Mouse (Mus musculus) erythroblast, embryonic 14.5 days (primary cell): ENCODE measurements around the gene Igf2bp2. TPM values are rescaled to one million over a fixed set of nuclear protein-coding genes. Genes with fewer than 3 reads are reported as not detected.

ENCODE experiments used
- H3K27me3 ChIP-seq: 2 replicates; pipeline ENCODE4 v1.6.1; 2012; ENCODE audit warnings: inconsistent platforms; ENCODE audit not compliant: control insufficient read depth
- H3K36me3 ChIP-seq: 2 replicates; pipeline ENCODE4 v1.6.1; 2012; ENCODE audit warnings: mild to moderate bottlenecking, inconsistent platforms; ENCODE audit not compliant: control insufficient read depth
- H3K4me1 ChIP-seq: 2 replicates; pipeline ENCODE4 v1.6.1; 2012; ENCODE audit warnings: inconsistent platforms; ENCODE audit not compliant: control insufficient read depth
- H3K4me3 ChIP-seq: replicated peaks from 2 replicates; pipeline ENCODE3; 2012; ENCODE audit warnings: moderate library complexity, mild to moderate bottlenecking, inconsistent platforms
- H3K9me3 ChIP-seq: 2 replicates; pipeline ENCODE4 v1.6.1; 2012; ENCODE audit warnings: low read length, inconsistent platforms, mixed read lengths; ENCODE audit not compliant: control insufficient read depth
- GATA1 ChIP-seq: IDR thresholded peaks from 2 replicates; pipeline ENCODE4 v1.6.1; 2012; ENCODE audit warnings: low read length, inconsistent platforms, mixed read lengths
- TAL1 ChIP-seq: IDR thresholded peaks from 3 replicates; pipeline ENCODE4 v1.6.1; 2012; ENCODE audit warnings: low read length, inconsistent platforms, mixed read lengths
- polyA plus RNA-seq: library from polyadenylated mRNA; stranded (reverse); fragments of >175 nt; gene quantifications from 2 replicates; pipeline ENCODE4 v1.2.3, GENCODE M21; 2012

The Igf2bp2 gene
- polyA plus RNA-seq, 1 experiment = 0.22 TPM

- no peaks in the 10 kb centered on the region for H3K36me3 ChIP-seq
- no peaks in the 10 kb centered on the region for H3K4me1 ChIP-seq
- TF ChIP-seq GATA1 (no peak), TAL1 (no peak)
- H3K27me3 ChIP-seq = no peaks in the 10 kb centered on the region
- no peak overlapping the region for H3K4me3 ChIP-seq
- 0 out of 2 replicates have a peak, but pooled peaks cover 2% of the 10 kb centered on the region for H3K9me3 ChIP-seq
These were observed 31.8 kb downstream of the Igf2bp2 start for GRCm38 (mm10) chr16:22131321-22131720.

GRCm38 (mm10) chr16:22129511-22129910, 33.6 kb downstream of the Igf2bp2 start:
- Histone ChIP-seq H3K36me3 (no peaks in the 10 kb centered on the region), H3K9me3 (0 out of 2 replicates have a peak, but pooled peaks cover 2% of the 10 kb centered on the region), H3K4me3 (no peak overlapping the region), H3K27me3 (no peaks in the 10 kb centered on the region), H3K4me1 (no peaks in the 10 kb centered on the region)
- no peak for TF ChIP-seq TAL1
- TF ChIP-seq GATA1 = no peak

GRCm38 (mm10) chr16:22128595-22128994, 34.5 kb downstream of the Igf2bp2 start:
- Histone ChIP-seq H3K4me1 (no peaks in the 10 kb centered on the region), H3K36me3 (no peaks in the 10 kb centered on the region), H3K4me3 (no peak overlapping the region), H3K27me3 (no peaks in the 10 kb centered on the region), H3K9me3 (0 out of 2 replicates have a peak, but pooled peaks cover 2% of the 10 kb centered on the region)
- TF ChIP-seq GATA1 = no peak
- TF ChIP-seq TAL1 = no peak

DNA sequence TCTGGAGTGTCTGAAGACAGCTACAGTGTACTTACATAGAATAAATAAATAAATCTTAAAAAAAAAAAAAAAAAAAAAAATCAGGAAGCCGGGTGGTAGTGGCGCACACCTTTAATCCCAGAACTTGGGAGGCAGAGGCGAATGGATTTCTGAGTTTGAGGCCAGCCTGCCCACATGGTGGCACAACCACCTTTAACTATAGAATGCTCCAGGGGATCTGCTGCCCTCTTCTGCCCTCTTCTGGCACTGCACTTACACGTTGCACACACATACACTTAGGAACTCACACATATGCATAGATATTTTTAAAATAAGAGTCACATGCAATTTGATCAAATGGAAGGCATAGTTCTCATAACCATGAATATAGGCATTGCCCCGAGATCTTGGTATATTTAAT, 35.3 kb downstream of the Igf2bp2 start:
- TF ChIP-seq TAL1 (no peak), GATA1 (no peak)
- Histone ChIP-seq H3K4me3 (no peak overlapping the region), H3K27me3 (no peaks in the 10 kb centered on the region), H3K36me3 (no peaks in the 10 kb centered on the region), H3K4me1 (no peaks in the 10 kb centered on the region), H3K9me3 (0 out of 2 replicates have a peak, but pooled peaks cover 2% of the 10 kb centered on the region)

DNA sequence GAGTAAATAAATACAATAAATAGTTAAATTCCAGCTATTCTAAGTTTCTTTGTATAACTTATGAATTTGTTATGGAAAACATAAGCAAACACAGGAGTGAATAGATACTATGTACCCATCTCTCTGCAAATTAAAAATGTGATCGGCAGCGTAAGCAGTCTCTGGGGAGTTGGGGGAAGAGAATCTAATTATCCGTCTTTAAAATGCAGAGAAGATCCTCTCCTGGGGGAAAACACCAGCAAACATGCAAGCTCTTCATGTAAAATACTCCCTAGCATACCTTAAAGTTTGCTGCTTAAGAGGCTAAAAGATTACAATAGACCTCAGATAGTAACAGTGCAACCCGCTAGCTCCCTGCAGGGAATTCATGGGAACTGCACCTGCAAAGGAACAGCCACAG, 36.2 kb downstream of the Igf2bp2 start:
- Histone ChIP-seq H3K27me3 (no peaks in the 10 kb centered on the region), H3K4me3 (no peak overlapping the region), H3K36me3 (no peaks in the 10 kb centered on the region), H3K4me1 (no peaks in the 10 kb centered on the region), H3K9me3 (0 out of 2 replicates have a peak, but pooled peaks cover 2% of the 10 kb centered on the region)
- TF ChIP-seq GATA1 (no peak), TAL1 (no peak)

DNA sequence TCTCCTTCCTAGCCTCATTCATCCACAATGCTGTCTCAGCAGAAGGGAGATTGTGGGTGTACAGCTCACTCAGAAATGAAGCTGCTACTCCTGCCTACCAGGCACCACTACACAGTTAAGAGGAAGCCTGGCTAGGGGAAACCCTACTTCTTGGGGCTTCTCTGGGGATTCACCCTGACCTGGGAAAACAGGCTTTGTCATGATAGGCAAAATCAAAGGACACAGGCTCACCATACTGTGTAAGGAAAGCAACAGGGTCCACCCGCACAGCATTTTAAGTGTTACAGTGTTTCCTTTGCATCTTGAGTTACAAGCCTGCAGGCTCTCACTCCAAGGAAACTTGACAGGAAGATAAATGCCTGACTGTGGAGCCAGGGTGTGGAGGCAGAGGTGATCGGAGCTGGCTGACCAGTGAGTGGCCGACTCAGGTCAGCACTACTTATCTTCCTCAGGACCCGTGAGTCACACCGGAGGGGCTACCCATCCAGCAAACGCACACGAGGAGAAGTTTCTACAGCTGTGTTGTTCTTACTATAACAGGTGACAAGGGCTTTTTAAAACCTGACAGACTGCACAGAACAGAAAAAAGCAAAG, 38.7 kb downstream of the Igf2bp2 start:
- no peak for TF ChIP-seq TAL1
- TF ChIP-seq GATA1 = no peak
- H3K27me3 ChIP-seq = peaks cover 4% of the 10 kb centered on the region; the same call in 1 of the 2 replicates
- no peaks in the 10 kb centered on the region; the same call in 1 of the 2 replicates for H3K36me3 ChIP-seq
- no peaks in the 10 kb centered on the region; the same call in 1 of the 2 replicates for H3K4me1 ChIP-seq
- H3K9me3 ChIP-seq = 0 out of 2 replicates have a peak, but pooled peaks cover 2% of the 10 kb centered on the region
- H3K4me3 ChIP-seq = no peak overlapping the region

DNA sequence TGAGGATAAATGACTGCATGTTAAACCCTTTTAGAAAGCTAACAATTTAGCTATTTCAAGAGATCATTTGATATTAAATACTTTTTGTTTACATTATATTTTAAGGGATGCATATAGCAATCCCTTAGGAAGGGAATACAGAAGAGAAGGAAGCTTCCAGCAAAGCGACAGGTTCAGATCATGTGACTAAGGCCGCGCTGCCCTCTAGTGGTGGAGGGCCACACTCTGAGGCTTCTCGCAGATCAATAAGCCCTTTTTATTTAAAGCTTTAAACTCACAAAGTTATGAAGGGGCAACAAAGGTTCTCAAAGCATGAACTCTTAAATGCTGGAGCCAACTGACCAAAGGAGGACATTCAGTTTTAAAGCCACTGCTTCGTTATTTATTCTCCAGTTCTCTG, 39.4 kb downstream of the Igf2bp2 start:
- Histone ChIP-seq H3K9me3 (0 out of 2 replicates have a peak, but pooled peaks cover 2% of the 10 kb centered on the region), H3K36me3 (no peaks in the 10 kb centered on the region; the same call in 1 of the 2 replicates), H3K4me1 (no peaks in the 10 kb centered on the region; the same call in 1 of the 2 replicates), H3K27me3 (peaks cover 4% of the 10 kb centered on the region; the same call in 1 of the 2 replicates), H3K4me3 (no peak overlapping the region)
- TF ChIP-seq GATA1 (no peak), TAL1 (no peak)

GRCm38 (mm10) chr16:22121109-22121508, 42.0 kb downstream of the Igf2bp2 start:
- H3K9me3 ChIP-seq = no peaks in the 10 kb centered on the region
- H3K27me3 ChIP-seq = peaks cover 4% of the 10 kb centered on the region; the same call in 1 of the 2 replicates
- no peak overlapping the region for H3K4me3 ChIP-seq
- no peaks in the 10 kb centered on the region; the same call in 1 of the 2 replicates for H3K36me3 ChIP-seq
- TF ChIP-seq GATA1 = no peak
- TF ChIP-seq TAL1 = no peak
- no peaks in the 10 kb centered on the region; the same call in 1 of the 2 replicates for H3K4me1 ChIP-seq

DNA sequence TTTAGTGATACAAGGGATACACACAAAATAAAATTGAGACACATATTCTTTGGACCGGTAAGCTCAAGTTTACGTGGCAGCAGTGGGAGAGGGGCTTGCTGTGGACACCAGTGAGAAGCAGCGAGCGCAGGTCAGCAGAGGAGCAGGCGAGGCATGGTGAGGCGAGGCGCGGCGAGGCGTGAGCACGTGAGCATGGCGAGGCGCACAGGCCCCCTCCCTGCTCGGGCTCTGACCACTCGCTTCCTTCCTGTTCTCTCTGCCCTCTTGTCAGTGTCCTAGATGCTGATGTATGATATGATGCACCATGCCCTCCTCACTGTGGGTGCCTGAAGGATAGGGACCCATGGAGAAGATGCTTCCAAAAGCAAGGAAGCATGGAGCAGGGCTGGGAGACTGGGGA, 43.6 kb downstream of the Igf2bp2 start:
- Histone ChIP-seq H3K4me1 (no peaks in the 10 kb centered on the region; the same call in 1 of the 2 replicates), H3K36me3 (no peaks in the 10 kb centered on the region; the same call in 1 of the 2 replicates), H3K9me3 (no peaks in the 10 kb centered on the region), H3K4me3 (no peak overlapping the region), H3K27me3 (peaks cover 4% of the 10 kb centered on the region; the same call in 1 of the 2 replicates)
- TF ChIP-seq TAL1 (no peak), GATA1 (no peak)
